In the genomic region with DNA sequence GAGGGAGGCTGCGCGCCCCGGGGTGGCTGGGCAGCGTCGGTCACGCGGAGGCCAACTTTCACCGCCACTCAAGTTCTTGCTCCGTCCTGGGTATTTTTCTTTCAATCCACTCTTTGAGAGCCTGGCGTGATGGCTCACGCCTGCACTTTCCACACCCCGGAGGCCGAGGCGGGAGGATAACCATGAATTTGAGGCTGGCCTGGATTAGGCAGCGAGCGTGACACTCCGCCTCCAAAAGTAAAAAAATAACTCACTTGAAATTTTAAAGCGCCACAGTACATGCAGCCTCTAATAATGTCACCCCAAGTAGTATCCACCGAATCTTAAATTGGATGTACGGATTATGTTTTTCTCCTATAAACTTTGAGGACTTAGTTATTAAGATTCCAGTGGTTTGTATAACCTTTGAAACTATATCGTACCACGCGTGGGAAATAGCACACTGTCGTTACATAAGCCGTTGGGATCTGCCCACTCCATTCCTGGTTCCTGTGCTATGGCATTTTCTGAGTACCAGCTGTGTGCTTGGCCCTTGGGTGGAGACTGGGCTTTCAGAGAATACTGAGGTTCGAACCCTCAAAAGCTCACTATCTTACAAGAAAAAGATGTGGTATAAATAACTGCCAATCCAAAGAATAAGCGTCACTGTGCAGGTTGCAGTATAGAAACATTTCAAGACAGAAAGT, we compare ENCODE assay signal across 8 mouse cellular contexts. TPM values are rescaled to one million over a fixed set of nuclear protein-coding genes. Genes with fewer than 3 reads are reported as not detected.
DNase-seq lines count a peak whose midpoint lies in the region; ATAC-seq and TF ChIP-seq lines count a peak whose summit lies in the region.

No protein-coding gene starts in this region.

- peak overlapping the region; percentile 86 for H3K27ac ChIP-seq in bone marrow macrophage, adult 2 months (ENCODE audit: insufficient read depth, low read depth, low read length)

- peak overlapping the region; percentile 73 for H3K4me3 ChIP-seq in bone marrow macrophage, adult 2 months (ENCODE audit: insufficient read depth, low read length)
- peak overlapping the region; percentile 84 for H3K4me3 ChIP-seq in erythroblast, embryonic 14.5 days (replicated peaks)

- no peak for TF ChIP-seq POLR2A in bone marrow macrophage, adult 2 months (IDR thresholded peaks at IDR 0.05; ENCODE audit: borderline replicate concordance, low read depth, low read length)

- peaks cover 17% of the 10 kb centered on the region for H3K36me3 ChIP-seq in erythroblast, embryonic 14.5 days (ENCODE audit: control insufficient read depth)

- no peaks in the 10 kb centered on the region for H3K9me3 ChIP-seq in erythroblast, embryonic 14.5 days (ENCODE audit: control insufficient read depth, low read length)

- peaks cover 8% of the 10 kb centered on the region for H3K4me1 ChIP-seq in bone marrow macrophage, adult 2 months (ENCODE audit: control insufficient read depth, insufficient read depth, low read length)
- H3K4me1 ChIP-seq in erythroblast, embryonic 14.5 days (ENCODE audit: control insufficient read depth), result peaks cover 23% of the 10 kb centered on the region

- no peaks in the 10 kb centered on the region for H3K27me3 ChIP-seq in erythroblast, embryonic 14.5 days (ENCODE audit: control insufficient read depth)

- ATAC-seq in megakaryocyte progenitor cell, adult 5-6 weeks (replicated peaks; ENCODE audit: poor library complexity), result peak; percentile 16

- TF ChIP-seq CTCF in bone marrow macrophage, adult 2 months (IDR thresholded peaks at IDR 0.05; ENCODE audit: low read depth, low read length), result no peak

- DNase-seq in ovary, adult 18-20 months (ENCODE audit: low spot score), result peak; percentile 17
- DNase-seq in ovary, postnatal 36 days (ENCODE audit: low spot score), result no peak
- peak; percentile 54 for DNase-seq in heart, postnatal 4 days
- DNase-seq in layer of hippocampus, adult 9-11 months, result peak; percentile 38
- DNase-seq in skeletal muscle tissue, adult 2 months (ENCODE audit: low read depth, low spot score), result peak; percentile 48

RNA-seq across cellular contexts. Expression of a gene that starts 4.2 kb away (rescaled TPM):
- 40.7 and 41.7 TPM in 2 replicates for polyA plus RNA-seq in bone marrow macrophage, adult 2 months (2012; ENCODE audit: insufficient read depth, insufficient read length, missing spikeins)
- polyA plus RNA-seq in erythroblast, embryonic 14.5 days (2012), result 0.15 and 0.29 TPM in 2 replicates
- total RNA-seq in heart, postnatal 4 days (2021), result 10 to 100 TPM; 31.1 to 38.1 TPM
- 23.4 and 25.3 TPM in 2 replicates for total RNA-seq in megakaryocyte progenitor cell, adult 5-6 weeks (2015)
- 22.9 and 35.8 TPM in 2 replicates for total RNA-seq in megakaryocyte progenitor cell, adult 5-6 weeks (2017)

RNA-seq across cellular contexts. Expression of a gene that starts 17.6 kb away (rescaled TPM):
- 16.6 and 20.3 TPM in 2 replicates for polyA plus RNA-seq in bone marrow macrophage, adult 2 months (2012; ENCODE audit: insufficient read depth, insufficient read length, missing spikeins)
- polyA plus RNA-seq in erythroblast, embryonic 14.5 days (2012), result 0.06 and 0.08 TPM in 2 replicates
- total RNA-seq in heart, postnatal 4 days (2021), result 10 to 100 TPM; 23.1 to 23.6 TPM
- total RNA-seq in megakaryocyte progenitor cell, adult 5-6 weeks (2015), result 6.9 and 7.2 TPM in 2 replicates
- total RNA-seq in megakaryocyte progenitor cell, adult 5-6 weeks (2017), result 8.7 and 10.4 TPM in 2 replicates

RNA-seq across cellular contexts. Expression of a gene that starts 49.9 kb away (rescaled TPM):
- polyA plus RNA-seq in bone marrow macrophage, adult 2 months (2012; ENCODE audit: insufficient read depth, insufficient read length, missing spikeins), result 0.28 and 0.33 TPM in 2 replicates
- 0.11 TPM in 1 of 2 replicates, not detected in the other for polyA plus RNA-seq in erythroblast, embryonic 14.5 days (2012)
- 10 to 100 TPM; 31.5 to 31.9 TPM for total RNA-seq in heart, postnatal 4 days (2021)
- total RNA-seq in megakaryocyte progenitor cell, adult 5-6 weeks (2015), result 0.05 and 0.07 TPM in 2 replicates
- 0.07 and 0.08 TPM in 2 replicates for total RNA-seq in megakaryocyte progenitor cell, adult 5-6 weeks (2017)

Comparison
In these comparisons a context has a peak if more than half of its experiments do, and no peak if none do; other contexts are left out.
1. RNA of a gene that starts 49.9 kb away (total RNA-seq): 31.5 to 31.9 TPM in heart, postnatal 4 days; 0.05 to 0.08 TPM in megakaryocyte progenitor cell, adult 5-6 weeks; every median in the first group is over 10 times any median in the second.